Mouse (Mus musculus) embryonic facial prominence, embryonic 11.5 days (tissue): ENCODE measurements around the gene 2410002F23Rik. TPM values are rescaled to one million over a fixed set of nuclear protein-coding genes. Genes with fewer than 3 reads are reported as not detected.
"Not testable (repeated sequence)": the region's sequence is repeated elsewhere in the genome, so short reads cannot be mapped to it uniquely, and the experiment has no call there.

Experiments used
- ATAC-seq: fragments of 200-750 bp; cut with Nextera tagmentation; replicated peaks from 2 replicates; pipeline ENCODE4 v1.8.0; 2017; ENCODE audit warnings: low read depth; ENCODE audit not compliant: insufficient number of reproducible peaks, low FRiP score, low TSS enrichment
- DNase-seq: peaks from one replicate; pipeline ENCODE4 v3.0.0-alpha.2; 2015; ENCODE audit warnings: low spot score
- H3K27ac ChIP-seq: fragments of 300-500 bp; sonication (generic); replicated peaks from 2 replicates; pipeline ENCODE4 v1.5.1; 2014; ENCODE audit warnings: mild to moderate bottlenecking, low read depth, low read length, control low read depth
- H3K27me3 ChIP-seq: fragments of 300-500 bp; sonication (generic); 2 replicates; pipeline ENCODE4 v1.6.1; 2014; ENCODE audit warnings: mild to moderate bottlenecking, low read length, moderate library complexity, mixed read lengths; ENCODE audit not compliant: control insufficient read depth, insufficient read depth
- H3K36me3 ChIP-seq: fragments of 300-500 bp; sonication (generic); replicated peaks from 2 replicates; pipeline ENCODE4 v1.6.1; 2014; ENCODE audit warnings: low read depth, mild to moderate bottlenecking, low read length, moderate library complexity, mixed read lengths; ENCODE audit not compliant: control insufficient read depth, insufficient read depth
- H3K4me1 ChIP-seq: fragments of 300-500 bp; sonication (generic); 2 replicates; pipeline ENCODE4 v1.6.1; 2014; ENCODE audit warnings: low read length, mixed read lengths; ENCODE audit not compliant: control insufficient read depth, insufficient read depth
- H3K4me2 ChIP-seq: fragments of 300-500 bp; sonication (generic); 2 replicates; pipeline ENCODE4 v1.6.1; 2014; ENCODE audit warnings: low read depth, mild to moderate bottlenecking, control low read depth, low read length, moderate library complexity
- H3K4me3 ChIP-seq: fragments of 300-500 bp; sonication (generic); 2 replicates; pipeline ENCODE4 v1.5.1; 2014; ENCODE audit warnings: low read depth, low read length, control low read depth
- H3K9ac ChIP-seq: fragments of 300-500 bp; sonication (generic); replicated peaks from 2 replicates; pipeline ENCODE4 v1.6.1; 2014; ENCODE audit warnings: mild to moderate bottlenecking, control low read depth, low read length
- H3K9me3 ChIP-seq: fragments of 300-500 bp; sonication (generic); replicated peaks from 2 replicates; pipeline ENCODE4 v1.6.1; 2016; ENCODE audit warnings: mild to moderate bottlenecking, low read length, inconsistent platforms, mixed read lengths; ENCODE audit not compliant: control insufficient read depth
- WGBS: fragments of 180-500 bp; shearing (Covaris S2); extraction: QIAGEN DNeasy Blood & Tissue Kit; methylation state at CpG from one replicate; pipeline ENCODE4 v1.1.7; 2014; 5-methylcytosine and 5-hydroxymethylcytosine counted together
- polyA plus RNA-seq: library from polyadenylated mRNA; unstranded; fragments of >200 nt; fragmentation: Nextera tagmentation; extraction: Ambion mirVana; gene quantifications from 2 replicates; pipeline ENCODE4 v1.2.1, GENCODE M21; 2014

2410002F23Rik gene
- polyA plus RNA-seq, 1 experiment from 2014 or later, result 121 TPM

- Histone ChIP-seq H3K27me3 (no peaks in the 10 kb centered on the region), H3K4me1 (no peaks in the 10 kb centered on the region), H3K9me3 (no peaks in the 10 kb centered on the region), H3K9ac (no peak overlapping the region), H3K4me2 (no peak overlapping the region), H3K27ac (no peak overlapping the region), H3K4me3 (no peak overlapping the region), H3K36me3 (no peaks in the 10 kb centered on the region)
- DNase-seq (no peak), ATAC-seq (no peak)
- WGBS, result 42% methylated on average over 2 of the region's 2 CpGs
These were observed 30.7 kb downstream of the 2410002F23Rik start for GRCm38 (mm10) chr7:44277250-44277622.

DNA sequence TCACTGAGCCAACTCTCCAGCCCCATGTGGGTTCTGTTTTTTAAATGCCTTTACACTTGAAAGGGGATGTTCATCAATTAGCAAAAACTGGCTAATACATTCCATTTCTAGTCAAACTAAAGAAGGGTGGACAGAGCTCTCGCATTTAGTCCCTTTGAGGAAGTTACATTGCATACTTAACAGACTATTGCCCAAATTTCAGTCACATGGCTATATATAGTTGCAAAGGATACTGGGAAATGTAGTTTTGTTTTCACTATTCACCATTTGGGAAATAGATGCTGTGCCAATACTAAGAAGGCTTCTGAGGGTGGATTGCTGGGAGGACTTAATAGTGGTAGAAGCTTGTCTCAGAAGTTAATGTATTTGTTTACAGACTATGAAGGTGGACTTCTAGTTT is 34.4 kb downstream of the 2410002F23Rik start:
- DNase-seq, result no peak
- H3K4me1 ChIP-seq, result no peaks in the 10 kb centered on the region
- no peaks in the 10 kb centered on the region for H3K27me3 ChIP-seq
- 64% methylated on average over 1 of the region's 1 CpGs for WGBS
- H3K9me3 ChIP-seq, result no peaks in the 10 kb centered on the region
- no peak overlapping the region for H3K4me2 ChIP-seq
- H3K4me3 ChIP-seq, result no peak overlapping the region
- ATAC-seq, result no peak
- no peak overlapping the region for H3K9ac ChIP-seq
- no peaks in the 10 kb centered on the region for H3K36me3 ChIP-seq
- no peak overlapping the region for H3K27ac ChIP-seq

DNA sequence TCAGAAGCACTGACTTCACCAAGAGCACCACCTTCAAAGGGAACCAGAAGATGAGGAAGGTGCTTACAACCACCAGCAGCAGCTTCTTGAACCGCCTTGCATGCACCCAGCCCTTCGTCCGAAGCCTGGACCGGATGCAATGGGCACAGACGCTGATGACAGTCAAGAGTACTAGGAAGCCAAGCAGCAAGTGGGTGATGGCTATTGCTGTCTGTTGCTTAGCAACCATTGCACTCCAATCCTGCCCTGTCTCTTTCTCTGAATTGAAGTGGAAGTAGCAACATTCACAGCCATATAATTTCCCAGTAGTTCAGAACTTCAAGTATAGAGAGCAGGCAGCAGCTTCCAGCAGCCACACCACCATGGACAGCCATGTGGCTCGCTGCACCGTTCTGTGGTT is 35.1 kb downstream of the 2410002F23Rik start:
- ATAC-seq, result no peak
- Histone ChIP-seq H3K27ac (no peak overlapping the region), H3K4me1 (no peaks in the 10 kb centered on the region), H3K4me2 (no peak overlapping the region), H3K9me3 (no peaks in the 10 kb centered on the region), H3K4me3 (no peak overlapping the region), H3K27me3 (no peaks in the 10 kb centered on the region), H3K9ac (no peak overlapping the region), H3K36me3 (no peaks in the 10 kb centered on the region)
- WGBS, result 78% methylated on average over 7 of the region's 7 CpGs
- DNase-seq, result no peak

DNA sequence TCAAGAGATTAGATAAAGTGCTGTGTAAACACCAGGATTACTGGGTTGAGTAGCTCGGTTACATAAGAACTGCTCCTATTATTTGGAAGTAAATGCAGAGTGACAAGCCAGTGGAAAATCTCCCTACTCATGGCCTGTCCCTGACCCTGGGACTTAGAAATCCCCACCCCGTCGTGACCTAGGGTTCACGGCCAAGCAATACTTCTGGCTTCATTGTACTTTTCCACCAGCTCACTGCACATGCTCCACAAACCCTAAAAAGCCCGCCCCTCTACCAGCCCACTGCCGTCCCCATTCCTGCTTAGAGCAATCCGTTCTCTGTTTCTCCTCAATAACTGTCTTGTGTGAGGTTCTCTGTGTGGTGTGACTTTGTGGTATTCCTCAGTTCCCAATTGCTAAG is 41.2 kb downstream of the 2410002F23Rik start:
- Histone ChIP-seq H3K4me1 (no peaks in the 10 kb centered on the region), H3K4me2 (no peak overlapping the region), H3K4me3 (no peak overlapping the region), H3K9ac (no peak overlapping the region), H3K9me3 (no peaks in the 10 kb centered on the region), H3K36me3 (no peaks in the 10 kb centered on the region), H3K27ac (no peak overlapping the region), H3K27me3 (no peaks in the 10 kb centered on the region)
- DNase-seq (no peak), ATAC-seq (no peak)
- WGBS, result 72% methylated on average over 7 of the region's 7 CpGs

GRCm38 (mm10) chr7:44290986-44291385 is 44.5 kb downstream of the 2410002F23Rik start:
- Histone ChIP-seq H3K36me3 (no peaks in the 10 kb centered on the region), H3K4me3 (no peak overlapping the region), H3K9ac (no peak overlapping the region), H3K4me2 (no peak overlapping the region), H3K27ac (no peak overlapping the region), H3K9me3 (no peaks in the 10 kb centered on the region), H3K27me3 (no peaks in the 10 kb centered on the region), H3K4me1 (no peaks in the 10 kb centered on the region)
- ATAC-seq (no peak), DNase-seq (no peak)
- WGBS, result 76% methylated on average over 4 of the region's 4 CpGs

GRCm38 (mm10) chr7:44291418-44291817 is 44.9 kb downstream of the 2410002F23Rik start:
- Histone ChIP-seq H3K4me1 (no peaks in the 10 kb centered on the region), H3K9me3 (no peaks in the 10 kb centered on the region), H3K36me3 (no peaks in the 10 kb centered on the region), H3K27ac (no peak overlapping the region), H3K4me3 (no peak overlapping the region), H3K4me2 (no peak overlapping the region), H3K9ac (no peak overlapping the region), H3K27me3 (no peaks in the 10 kb centered on the region)
- DNase-seq, result no peak
- WGBS, result 49% methylated on average over 4 of the region's 4 CpGs
- ATAC-seq, result no peak

DNA sequence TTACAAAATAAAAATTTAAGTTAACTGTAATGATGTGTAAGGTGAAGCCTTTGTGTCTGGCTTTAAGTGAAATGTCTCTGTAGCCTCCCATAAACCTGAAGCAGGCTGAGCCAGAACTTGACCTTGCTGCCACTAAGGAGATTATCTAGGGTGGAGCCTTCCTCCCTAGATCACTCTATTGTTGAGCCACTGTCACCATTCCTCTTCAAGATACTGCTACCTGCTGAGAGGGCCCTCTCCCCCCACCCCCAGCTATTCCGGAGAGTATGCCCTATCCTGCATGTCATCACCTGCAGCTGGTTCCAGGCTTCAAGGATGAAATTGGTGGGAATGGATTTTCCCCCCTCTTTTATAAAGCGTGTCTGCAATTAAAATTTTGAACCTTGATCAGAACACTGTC is 51.0 kb downstream of the 2410002F23Rik start:
- not testable (repeated sequence) for H3K4me3 ChIP-seq, H3K27ac ChIP-seq, H3K9ac ChIP-seq, H3K27me3 ChIP-seq, H3K4me2 ChIP-seq, H3K4me1 ChIP-seq, ATAC-seq, H3K36me3 ChIP-seq, DNase-seq, H3K9me3 ChIP-seq
- 73% methylated on average over 2 of the region's 2 CpGs for WGBS
